Mouse (Mus musculus) R1 (cell line): ENCODE data around the gene Dgki.

Experiments used
- DNase-seq: peaks from one replicate; pipeline ENCODE4 v3.0.0-alpha.2; 2018; ENCODE audit warnings: low read depth, low spot score

Gene Dgki

DNA sequence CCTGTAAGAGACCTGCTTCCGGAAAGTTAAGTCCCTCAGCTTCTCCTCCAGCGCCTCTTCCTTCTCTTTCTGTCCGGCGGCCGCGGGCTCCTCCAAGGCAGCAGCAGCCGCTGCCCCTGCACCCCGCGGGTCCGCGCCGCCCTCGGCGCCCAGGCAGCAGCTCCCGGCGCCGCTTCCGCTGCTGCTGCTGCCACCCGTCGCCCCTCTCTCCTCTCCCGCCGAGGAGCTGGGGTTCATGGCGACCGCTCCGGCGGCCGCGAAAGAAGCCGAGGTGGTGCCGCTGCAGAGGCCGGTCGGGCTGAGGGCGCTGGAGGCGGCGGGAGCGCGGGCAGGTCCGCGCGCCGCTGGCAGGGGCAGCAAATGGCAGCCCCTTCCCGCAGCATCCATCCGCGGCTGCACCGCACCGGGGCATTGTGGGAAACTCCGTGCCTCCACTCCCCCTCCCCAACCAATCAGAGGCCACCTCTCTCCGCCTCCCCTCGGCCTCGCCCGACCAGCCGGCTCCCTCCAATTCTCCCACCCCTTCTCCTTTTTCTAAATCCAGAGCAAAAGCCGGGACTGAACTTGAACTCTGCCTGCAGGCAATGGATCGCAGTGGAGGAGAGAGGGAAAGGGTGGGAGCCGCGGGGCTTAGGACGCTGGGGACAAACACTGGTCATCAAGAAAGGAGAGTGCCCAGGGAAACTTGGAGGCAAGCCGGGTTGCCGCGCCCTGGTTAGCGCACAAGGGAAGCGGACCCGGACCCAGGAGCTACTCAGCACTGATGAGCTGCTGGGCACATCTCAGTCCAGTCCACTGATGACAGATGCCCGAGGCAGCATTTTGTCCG lies at the start of gene Dgki:
Dgki (minus strand) TSS at position 623 of the 829 bp plus-strand sequence.
- DNase-seq = peak; percentile 58

DNA sequence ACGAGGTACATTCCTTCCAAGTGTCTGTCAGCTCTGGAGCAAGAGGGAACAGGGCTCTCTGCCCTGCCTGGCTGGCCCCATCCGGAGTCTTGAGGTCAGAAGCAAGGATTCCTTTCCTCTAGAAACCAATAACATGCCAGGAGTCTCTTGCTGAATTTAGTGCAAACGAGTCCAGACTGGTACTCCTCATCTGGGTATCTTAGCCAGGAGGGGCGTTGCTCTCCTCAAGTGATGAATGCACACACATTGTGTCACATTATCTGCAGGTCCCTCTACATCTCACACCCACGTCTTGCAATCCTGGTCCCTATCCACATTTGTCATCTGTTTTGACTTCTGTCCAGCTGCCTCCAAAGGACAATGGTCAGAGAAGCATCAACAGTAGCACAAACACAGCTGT lies 47.6 kb upstream of the Dgki start:
- no peak for DNase-seq

DNA sequence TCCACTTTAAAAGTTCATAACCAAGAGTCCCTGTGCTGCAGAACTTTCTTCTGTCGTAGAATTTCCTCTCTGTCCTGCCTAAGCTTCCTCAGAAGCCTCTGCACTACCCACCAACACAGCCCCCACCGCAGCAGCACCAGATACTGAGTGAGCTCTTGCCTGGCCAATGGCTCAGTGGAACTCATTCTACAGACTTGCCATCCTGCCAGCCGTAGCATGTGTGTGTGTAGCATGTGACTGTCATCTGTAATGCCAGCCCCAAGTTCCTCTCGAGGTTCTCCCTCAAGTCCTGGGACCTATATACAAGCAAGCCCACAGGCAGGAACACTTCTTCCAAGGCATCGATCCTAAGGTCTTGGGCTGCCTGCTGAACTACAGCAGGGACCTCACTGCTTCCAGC lies 38.1 kb upstream of the Dgki start:
- DNase-seq = no peak

DNA sequence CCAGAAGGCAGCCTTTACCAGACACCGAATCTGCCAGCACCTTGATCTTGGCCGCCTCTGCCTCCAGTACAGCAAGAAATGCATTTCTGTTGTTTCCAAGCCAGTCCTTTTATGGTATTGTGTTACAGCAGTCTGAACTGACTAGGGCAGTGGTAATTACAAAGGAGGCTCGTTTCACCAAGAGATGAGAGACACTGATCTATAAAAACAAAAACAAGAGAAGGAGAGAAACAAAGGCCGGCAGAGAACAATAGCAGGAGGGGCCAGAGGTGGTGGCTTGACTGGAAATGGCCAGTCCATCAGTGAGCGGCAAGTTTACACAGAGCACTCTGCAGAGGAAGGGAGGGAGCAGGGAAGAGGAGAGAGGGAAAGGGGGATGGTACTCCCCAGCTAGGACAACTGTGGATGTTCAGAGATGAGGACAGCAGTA lies 36.9 kb upstream of the Dgki start:
- DNase-seq = peak; percentile 80

DNA sequence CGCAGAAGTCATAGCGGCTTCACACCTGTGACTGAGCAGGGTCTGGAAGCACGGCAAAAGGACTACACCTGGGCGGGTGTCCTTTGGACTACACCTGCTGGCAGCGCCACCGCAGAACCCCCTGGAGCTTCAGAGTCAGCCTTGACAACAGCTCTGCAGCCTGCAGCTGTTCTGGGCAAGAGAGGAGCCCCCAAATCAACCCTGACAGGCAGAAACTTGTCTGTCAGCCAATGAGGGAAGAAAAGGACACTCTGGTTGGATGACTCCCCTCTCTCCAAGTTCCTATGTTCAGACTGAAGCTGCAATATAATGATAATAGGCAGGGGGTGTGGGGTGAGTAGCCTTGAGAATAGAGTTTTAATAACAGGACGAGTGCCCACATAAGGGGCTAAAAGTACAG lies 36.4 kb upstream of the Dgki start:
- no peak for DNase-seq

DNA sequence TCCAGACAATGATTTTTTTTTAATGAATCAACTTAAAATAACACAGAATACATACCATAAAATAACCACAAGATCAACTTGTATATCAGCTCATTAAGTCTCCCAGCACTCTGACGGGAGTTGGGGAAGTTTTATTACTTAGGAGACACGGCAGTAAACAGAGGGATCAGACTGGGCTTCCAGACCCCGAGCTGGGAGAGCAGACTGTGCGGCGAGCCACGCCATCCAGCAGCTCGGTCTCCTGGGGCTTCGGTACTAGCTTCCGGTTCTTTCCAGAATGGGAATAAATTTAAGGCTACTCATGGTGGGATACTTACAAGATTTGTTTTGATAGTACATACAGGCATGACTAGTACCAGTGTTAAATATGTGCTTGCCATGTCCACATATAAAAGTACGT lies 32.9 kb upstream of the Dgki start:
- no peak for DNase-seq

DNA sequence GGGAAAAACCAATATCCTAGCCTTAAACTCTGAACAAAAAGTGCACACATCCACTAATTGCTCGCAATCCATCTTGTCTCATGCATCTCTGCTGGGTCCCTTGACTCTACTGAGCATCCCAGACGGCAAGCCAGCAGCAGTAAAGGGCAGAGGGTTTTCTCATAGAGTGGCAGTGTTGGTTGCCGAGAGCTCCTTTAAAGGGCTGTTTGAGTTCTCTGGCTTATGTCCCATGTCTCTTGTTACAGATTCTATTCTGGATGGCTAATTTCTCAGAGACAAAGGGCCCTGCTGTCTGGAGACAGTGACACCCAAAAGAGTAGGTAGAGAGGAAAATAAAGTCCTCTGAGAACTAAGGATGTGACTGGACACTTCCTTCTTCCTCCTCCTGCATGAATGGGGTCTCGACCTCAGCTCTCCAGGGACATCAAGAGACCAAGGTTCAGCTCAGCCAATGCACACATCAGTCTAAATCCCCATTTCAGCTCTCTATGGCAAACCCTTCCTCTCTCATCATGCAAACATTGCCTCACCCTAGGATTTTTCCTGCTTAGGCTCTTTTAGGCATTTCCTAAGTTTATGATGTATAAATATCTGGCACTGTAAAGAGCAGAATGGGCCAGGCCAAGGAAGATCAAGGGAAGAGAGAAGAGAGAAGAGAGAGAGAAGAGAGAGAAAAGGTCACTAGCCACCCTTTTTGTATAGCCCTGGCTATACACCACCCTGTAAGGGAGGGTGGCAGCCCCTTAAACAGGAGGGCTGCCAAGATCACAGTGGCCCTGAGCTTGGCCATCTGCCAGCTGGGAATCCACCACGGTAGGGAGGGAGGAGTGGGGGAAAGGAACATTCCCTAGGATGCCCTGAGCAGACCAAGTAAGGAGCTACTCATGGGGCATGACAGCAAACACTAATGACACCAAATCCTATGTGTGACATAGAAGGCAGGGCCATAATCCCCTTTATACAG lies 30.2 kb upstream of the Dgki start:
- DNase-seq = no peak

DNA sequence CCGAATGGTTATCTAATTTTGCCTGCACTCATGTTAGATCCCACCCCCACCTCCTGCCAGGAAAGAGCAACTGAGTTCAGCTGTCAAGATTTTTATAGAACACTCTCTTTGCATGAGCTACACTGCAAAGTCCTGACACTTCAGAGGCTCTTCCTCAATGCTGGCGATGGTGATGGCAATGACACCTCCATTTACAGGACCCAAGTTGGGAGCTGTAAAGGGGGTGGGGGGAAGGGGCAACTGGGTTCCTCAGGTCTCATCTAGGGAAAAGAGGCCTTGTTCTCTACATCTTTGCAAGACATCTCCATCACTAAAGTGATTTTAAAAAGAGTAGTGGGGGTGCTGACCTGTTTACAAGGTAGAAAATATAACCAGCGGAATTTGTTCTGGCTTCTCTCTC lies 29.4 kb upstream of the Dgki start:
- no peak for DNase-seq

DNA sequence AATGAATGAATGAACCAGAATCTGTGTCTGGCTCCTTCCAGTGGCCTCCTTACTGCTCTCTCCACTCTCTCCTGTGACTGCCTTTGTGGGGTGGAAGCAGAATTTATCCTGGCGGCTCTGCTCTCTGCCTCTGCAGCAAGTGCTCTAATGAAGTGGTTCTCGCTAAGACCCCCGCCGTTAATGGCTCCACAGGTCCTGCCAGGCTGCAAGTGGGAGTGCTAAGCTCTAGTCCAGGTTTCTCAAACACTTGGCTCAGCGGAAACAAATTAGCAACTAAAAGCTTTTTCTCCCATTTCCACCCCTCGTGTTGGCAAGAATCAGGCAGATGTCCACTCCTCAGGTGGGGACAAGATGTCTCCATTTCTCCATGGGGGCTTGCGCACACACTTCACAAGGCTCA lies 28.7 kb upstream of the Dgki start:
- peak; percentile 20 for DNase-seq

DNA sequence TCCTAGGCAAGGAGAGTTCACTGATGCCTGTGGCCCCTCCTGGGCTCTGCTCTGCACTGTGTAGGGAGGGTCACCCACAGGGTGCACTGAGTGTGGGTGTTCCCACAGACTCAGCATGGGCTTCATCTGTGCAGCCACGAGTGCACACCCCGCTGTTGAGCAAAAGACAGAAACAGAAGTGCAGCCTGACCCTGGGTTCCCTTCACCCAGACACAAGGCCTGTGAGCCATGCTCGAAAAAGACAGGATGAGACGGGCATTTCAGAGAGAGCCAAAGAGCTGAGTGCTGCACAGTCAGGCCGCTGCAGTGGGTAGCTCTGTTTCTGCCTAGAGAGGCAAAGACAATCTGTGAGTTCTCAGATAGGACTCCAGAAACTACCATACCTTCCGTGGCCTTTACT lies 27.5 kb upstream of the Dgki start:
- no peak for DNase-seq

DNA sequence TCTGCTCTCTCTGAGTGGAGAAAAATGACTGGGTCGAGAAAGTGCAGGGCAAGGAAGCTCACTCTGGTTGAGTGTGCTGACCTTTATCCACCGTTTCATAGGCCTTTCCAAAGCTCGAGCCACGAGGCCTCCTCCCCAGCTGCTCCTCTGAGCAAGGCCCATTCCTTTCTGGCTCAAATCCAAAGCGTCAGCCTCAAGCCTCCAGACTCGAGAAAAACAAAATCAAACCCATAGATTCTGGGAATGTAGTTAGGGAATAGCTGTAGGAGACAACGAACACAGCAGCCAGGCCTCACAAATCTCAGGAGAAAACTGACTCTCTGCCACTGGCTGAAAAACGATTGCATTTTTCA lies 26.6 kb upstream of the Dgki start:
- no peak for DNase-seq

DNA sequence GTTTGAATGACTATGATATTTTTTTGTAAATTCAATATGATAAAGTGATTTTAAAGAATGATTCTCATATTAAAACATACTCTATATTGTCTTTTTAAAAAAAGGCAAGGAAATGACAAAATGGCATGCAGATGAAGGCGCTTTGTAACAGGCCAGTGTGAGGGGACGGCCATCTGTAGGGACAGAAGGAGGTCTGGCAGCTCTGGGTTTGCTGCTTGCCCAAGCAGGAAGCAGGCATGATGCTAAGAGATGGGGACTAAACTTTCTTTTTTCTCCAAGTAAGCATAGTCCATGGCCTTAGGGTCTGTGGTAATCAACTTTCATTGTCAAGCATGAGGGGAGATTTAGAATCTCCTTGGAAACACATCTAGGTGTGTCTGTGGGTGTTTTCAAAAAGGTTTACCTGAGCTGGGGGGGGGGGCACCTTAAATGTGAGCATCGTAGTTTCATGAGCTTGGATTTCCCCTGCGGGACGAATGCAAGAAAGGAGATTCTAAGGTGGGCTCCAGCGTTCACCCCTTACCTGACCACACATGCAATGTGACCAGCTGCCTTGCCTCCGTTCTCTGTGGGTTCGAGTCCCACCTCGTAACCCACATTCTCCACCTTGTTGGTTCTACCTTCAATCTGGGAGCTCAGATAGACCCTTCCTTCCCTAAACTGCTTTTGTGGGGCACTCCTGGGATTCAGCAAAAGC lies 26.1 kb upstream of the Dgki start:
- no peak for DNase-seq

DNA sequence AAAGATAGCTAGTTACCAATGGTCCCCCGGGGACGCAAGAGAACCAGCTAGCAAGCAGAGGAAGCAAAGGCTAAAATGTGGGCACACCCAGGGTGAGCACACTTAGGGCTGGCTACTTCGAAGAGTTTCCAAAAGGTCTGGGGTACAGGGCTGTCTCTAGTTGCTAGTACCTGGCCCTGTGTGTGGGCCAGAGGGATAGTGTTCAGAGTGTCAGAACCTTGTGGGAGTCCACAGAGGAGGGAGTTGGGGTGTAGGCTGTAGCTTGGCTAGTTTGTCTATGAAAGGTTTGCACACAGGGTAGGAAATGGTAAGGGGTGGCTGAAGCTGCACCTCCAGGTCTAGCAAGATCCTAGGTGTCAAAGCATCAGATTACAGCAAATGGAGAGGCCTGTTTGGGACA lies 25.1 kb upstream of the Dgki start:
- no peak for DNase-seq

DNA sequence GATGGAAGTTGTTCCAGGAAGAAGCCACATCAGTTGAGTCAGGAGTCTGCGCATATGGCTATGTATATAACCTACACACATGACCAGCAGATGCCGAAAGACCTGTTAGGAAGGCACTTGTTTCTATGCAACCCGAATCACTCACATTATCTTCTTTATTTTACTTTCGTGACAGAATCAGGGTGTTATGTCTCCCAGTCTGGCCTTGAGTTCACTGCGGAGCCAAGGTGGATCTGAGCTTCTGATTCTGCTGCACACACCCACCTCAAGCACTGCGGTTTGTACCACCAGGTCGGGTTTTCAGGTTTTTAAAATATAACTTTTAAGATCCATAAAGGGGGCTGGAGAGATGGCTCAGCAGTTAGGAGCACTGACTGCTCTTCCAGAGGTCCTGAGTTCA lies 22.7 kb upstream of the Dgki start:
- no peak for DNase-seq

DNA sequence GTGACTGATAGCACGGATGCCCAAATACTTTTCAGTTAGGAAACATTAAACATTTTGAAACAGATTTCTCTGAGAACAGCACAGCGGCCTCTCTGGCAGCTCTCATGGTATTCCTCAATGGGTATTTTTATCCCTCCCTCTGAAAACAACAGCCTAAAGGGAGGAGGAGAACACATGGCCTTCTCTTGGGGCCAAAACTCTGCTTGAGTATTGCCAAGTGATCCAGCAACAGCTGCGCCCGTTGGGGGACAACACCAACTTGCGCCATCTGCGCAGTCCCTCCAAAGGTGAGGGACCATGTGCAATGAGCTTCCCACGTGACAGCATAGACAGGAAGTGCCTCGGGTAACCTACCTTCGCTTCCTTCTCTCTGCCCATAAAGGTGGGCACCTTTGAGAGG lies 22.1 kb upstream of the Dgki start:
- no peak for DNase-seq

DNA sequence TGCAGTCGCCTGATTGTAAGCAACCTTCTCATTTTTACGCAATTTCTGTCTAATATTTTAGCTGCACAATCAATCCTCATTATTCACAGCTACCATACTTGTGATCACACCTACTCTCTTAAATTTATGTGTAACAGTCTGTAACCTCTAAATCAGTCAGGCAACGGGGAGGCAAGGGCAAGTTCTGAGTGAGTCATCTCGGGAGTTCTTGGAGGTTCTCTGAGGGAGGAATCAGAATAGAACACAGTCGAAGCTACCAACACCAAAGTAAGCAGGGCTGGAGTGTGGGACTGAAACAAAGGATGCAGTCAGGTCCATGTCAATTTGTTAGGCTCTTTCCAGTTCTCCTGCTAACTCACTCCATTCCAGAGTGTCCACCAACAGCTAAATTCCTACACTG lies 17.9 kb upstream of the Dgki start:
- DNase-seq = no peak

DNA sequence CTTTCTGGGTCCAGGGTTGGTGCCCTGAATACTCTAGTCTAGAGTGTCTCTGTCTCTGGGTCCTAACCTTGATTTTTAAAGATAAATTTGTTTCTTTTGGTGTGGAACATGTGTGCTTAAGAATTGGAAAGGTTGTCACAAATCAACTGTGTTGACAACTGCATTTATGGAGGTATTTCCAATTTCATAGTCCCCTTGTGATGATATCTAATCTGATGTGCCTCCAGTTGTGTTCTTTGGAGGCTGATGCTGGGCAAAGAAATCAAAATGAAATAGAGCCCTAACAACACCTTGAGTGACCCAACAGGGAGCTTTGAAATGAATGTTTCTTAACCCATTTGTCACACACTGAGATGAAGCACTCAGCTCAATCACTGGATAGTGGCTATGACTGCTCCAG lies 15.5 kb upstream of the Dgki start:
- no peak for DNase-seq

DNA sequence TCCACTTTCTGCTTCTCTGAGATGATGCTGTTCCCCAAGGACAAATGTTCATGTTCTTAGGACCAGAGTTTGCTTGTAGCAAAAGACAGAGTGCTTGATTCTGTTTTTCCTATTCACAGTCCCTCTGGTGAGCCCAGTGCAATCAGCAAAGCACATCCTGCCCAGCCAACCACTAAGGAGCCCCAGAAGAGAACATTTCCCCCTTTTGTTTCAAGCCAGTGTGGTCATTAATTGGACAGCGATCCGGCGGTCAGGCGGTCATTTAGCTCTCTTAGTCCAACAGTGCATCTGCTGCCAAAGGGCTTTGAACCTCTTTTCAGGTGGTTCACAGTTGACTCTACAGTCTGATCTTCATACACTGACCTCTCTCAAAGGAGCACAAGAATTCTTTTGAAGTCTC lies 10.6 kb upstream of the Dgki start:
- no peak for DNase-seq

DNA sequence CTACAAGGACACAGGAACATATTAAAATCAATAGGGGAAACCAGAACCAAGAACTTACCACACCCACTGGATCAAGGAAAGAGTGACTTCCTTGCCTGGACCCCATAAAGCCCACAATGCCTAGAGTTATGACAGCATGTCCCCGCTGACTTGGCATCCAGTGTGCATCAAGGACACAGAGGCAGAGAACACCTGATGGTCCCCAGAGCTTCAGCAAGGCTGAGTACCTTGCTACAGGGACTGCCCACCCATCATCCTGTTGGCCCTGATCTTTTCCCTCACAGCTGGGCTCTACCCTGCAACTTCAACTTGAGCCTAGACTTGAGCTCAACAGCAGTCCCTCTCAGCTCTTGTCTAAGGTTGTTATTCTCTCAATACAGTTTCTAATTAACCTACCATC lies 6.6 kb upstream of the Dgki start:
- DNase-seq = no peak

DNA sequence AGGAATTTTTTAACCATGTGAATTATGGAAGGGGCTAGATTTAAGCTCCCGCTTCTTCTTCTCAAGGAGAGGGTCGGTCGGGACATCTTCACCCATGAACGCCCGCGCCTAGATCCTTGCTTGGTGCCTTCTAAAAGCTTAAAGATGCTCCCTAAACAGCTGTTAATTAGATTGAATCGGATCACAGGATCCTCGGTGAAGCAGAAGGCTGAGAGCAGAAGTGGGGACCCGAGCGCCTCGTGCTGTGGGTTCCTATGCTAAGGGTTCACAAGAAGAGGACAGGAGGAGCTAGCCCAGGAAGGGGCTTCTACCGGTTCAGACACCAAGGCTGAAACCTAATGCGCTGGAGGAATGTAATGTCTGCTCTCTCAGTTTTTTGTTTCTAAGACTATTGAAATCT lies 508 bp upstream of the Dgki start:
- DNase-seq = no peak

DNA sequence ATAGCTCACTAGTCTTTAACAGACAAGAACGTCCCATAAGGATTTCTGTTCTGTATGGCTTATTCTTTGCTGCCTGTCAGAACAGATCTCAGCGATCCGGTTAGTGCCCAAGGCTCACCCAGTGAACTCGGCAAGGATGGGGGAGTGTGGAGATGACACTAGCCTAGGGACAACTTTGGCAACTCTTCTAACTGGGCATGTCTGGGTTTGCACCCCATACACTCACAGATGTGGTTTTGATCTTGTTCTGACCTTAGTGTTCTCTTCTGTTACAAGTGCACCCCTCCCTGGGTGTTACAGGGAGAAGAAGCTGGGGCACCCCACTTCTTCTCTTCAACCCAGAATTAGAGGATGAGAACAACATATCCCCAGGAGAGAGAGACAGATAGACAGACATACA lies 1.0 kb downstream of the Dgki start:
- DNase-seq = no peak

DNA sequence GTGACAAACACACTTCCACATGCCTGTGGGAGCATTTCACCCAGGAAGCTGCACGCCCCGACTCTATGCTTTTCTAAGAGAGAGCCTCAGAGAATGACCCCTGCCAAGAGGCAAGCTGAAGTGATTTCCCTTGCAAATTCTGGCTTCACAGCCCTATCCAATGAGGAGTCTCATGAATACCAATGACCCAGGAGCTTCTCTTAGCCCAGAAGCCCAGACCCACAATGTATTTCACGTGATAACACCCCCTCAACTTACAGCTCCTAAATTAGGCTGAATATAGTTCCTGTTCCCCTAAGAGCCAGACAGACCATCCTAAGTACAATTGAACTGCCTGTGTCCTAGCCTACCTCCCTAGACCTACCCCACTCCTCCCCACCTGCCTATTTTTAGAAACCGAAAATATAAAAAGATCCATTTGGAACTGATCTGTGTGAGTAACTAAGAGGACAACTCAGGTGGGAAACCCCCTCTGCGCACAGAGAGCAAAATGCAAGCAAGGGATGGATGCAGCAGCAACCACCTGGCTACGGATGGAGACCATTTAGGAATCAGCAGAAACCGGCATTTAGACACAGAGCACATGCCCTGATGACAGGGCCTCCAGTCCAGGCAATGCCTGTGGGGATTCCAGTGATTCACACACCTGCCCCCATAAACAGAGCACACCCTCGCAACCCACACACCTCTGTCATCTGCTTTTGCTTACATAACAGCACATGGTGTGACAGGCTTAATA lies 2.1 kb downstream of the Dgki start:
- DNase-seq = no peak
